In genomic region chr2:166353447-166354111, GRCm38 (mm10) we compare ENCODE assay signal across 8 mouse cellular contexts.
A peak's percentile ranks its signal among the peaks of the same experiment; 100 is the strongest.
DNase-seq lines count a peak whose midpoint lies in the region; ATAC-seq and TF ChIP-seq lines count a peak whose summit lies in the region.

No protein-coding gene starts in this region.

- peak; percentile 39 for DNase-seq in embryo, embryonic 10 days (ENCODE audit: low spot score)
- DNase-seq in embryo, embryonic 9.5 days (ENCODE audit: extremely low spot score): no peak
- no peak for DNase-seq in forebrain, embryonic 11.5 days (ENCODE audit: low spot score)
- peak; percentile 33 for DNase-seq in liver, postnatal 0 days
- DNase-seq in cerebellum, adult 2 months: no peak
- no peak for DNase-seq in left cerebral cortex, adult 9 months (ENCODE audit: low spot score in 2 of 2)

- H3K4me3 ChIP-seq in forebrain, embryonic 11.5 days (ENCODE audit: low read depth, low read length): no peak overlapping the region
- H3K4me3 ChIP-seq in liver, postnatal 0 days (ENCODE audit: low read depth, low read length): no peak overlapping the region
- H3K4me3 ChIP-seq in stomach, embryonic 14.5 days (ENCODE audit: low read depth, low read length): no peak overlapping the region
- H3K4me3 ChIP-seq in cerebellum, adult 2 months (replicated peaks; ENCODE audit: insufficient read depth, low read depth, low read length): no peak overlapping the region

- no peak overlapping the region for H3K27ac ChIP-seq in forebrain, embryonic 11.5 days (ENCODE audit: low read depth, low read length)
- H3K27ac ChIP-seq in liver, postnatal 0 days (ENCODE audit: low read depth): no peak overlapping the region
- H3K27ac ChIP-seq in stomach, embryonic 14.5 days (ENCODE audit: low read length): no peak overlapping the region; the same call in 1 of the 2 replicates
- H3K27ac ChIP-seq in cerebellum, adult 2 months (ENCODE audit: insufficient read depth, low read length): no peak overlapping the region

- H3K4me1 ChIP-seq in forebrain, embryonic 11.5 days (replicated peaks; ENCODE audit: control insufficient read depth, insufficient read depth, low read length): no peaks in the 10 kb centered on the region; the same call in 1 of the 2 replicates
- peaks cover 3% of the 10 kb centered on the region for H3K4me1 ChIP-seq in liver, postnatal 0 days (ENCODE audit: insufficient read depth)
- peaks cover 27% of the 10 kb centered on the region for H3K4me1 ChIP-seq in stomach, embryonic 14.5 days (ENCODE audit: control insufficient read depth, insufficient read depth, low read length)
- peaks cover 4% of the 10 kb centered on the region; the same call in 1 of the 2 replicates for H3K4me1 ChIP-seq in cerebellum, adult 2 months (ENCODE audit: control insufficient read depth, insufficient read depth, low read length)

- H3K36me3 ChIP-seq in forebrain, embryonic 11.5 days (ENCODE audit: control insufficient read depth, insufficient read depth, low read length): no peaks in the 10 kb centered on the region
- no peaks in the 10 kb centered on the region for H3K36me3 ChIP-seq in liver, postnatal 0 days (replicated peaks; ENCODE audit: insufficient read depth, low read length)
- H3K36me3 ChIP-seq in stomach, embryonic 14.5 days (ENCODE audit: control insufficient read depth, insufficient read depth, low read length): no peaks in the 10 kb centered on the region

- TF ChIP-seq CTCF in liver, postnatal 0 days (IDR thresholded peaks at IDR 0.05; ENCODE audit: low read depth): no peak
- TF ChIP-seq CTCF in cerebellum, adult 2 months (IDR thresholded peaks at IDR 0.05; ENCODE audit: borderline replicate concordance, insufficient read depth, low read depth, low read length): no peak

- H3K9ac ChIP-seq in forebrain, embryonic 11.5 days (ENCODE audit: low read length): no peak overlapping the region
- no peak overlapping the region; the same call in 1 of the 2 replicates for H3K9ac ChIP-seq in liver, postnatal 0 days (replicated peaks)
- H3K9ac ChIP-seq in stomach, embryonic 14.5 days (replicated peaks; ENCODE audit: low read depth, low read length): no peak overlapping the region

- H3K4me2 ChIP-seq in forebrain, embryonic 11.5 days (ENCODE audit: low read depth, low read length, severe bottlenecking): no peak overlapping the region
- H3K4me2 ChIP-seq in liver, postnatal 0 days (ENCODE audit: low read depth, low read length): no peak overlapping the region
- no peak overlapping the region for H3K4me2 ChIP-seq in stomach, embryonic 14.5 days (replicated peaks; ENCODE audit: low read depth, low read length)

- 0 out of 2 replicates have a peak, but pooled peaks have one; percentile 18 for ATAC-seq in forebrain, embryonic 11.5 days (replicated peaks; ENCODE audit: low FRiP score)
- peak; percentile 50 to 55; a peak in 3 of 4 replicates for ATAC-seq in hematopoietic stem cell, adult 5-6 weeks (replicated peaks in 1 of 2; ENCODE audit: insufficient read depth in 1 of 2, low FRiP score in 2 of 2, low TSS enrichment in 1 of 2, low read depth in 1 of 2, poor library complexity in 2 of 2, severe bottlenecking in 2 of 2)
- peak; percentile 74 for ATAC-seq in liver, postnatal 0 days
- ATAC-seq in stomach, embryonic 14.5 days (ENCODE audit: insufficient number of reproducible peaks, insufficient read depth, low FRiP score, low read depth): peak; percentile 14; the same call in 1 of the 2 replicates

- no peaks in the 10 kb centered on the region for H3K27me3 ChIP-seq in forebrain, embryonic 11.5 days (ENCODE audit: control insufficient read depth, insufficient read depth, low read length)
- H3K27me3 ChIP-seq in liver, postnatal 0 days (ENCODE audit: insufficient read depth, low read length): no peaks in the 10 kb centered on the region
- no peaks in the 10 kb centered on the region for H3K27me3 ChIP-seq in stomach, embryonic 14.5 days (ENCODE audit: control insufficient read depth, insufficient read depth, low read length)
- no peaks in the 10 kb centered on the region for H3K27me3 ChIP-seq in cerebellum, adult 2 months (ENCODE audit: control insufficient read depth, insufficient read depth, low read length)

- TF ChIP-seq POLR2A in cerebellum, adult 2 months (IDR thresholded peaks at IDR 0.05; ENCODE audit: borderline replicate concordance, insufficient read depth, low read length): no peak

- no peaks in the 10 kb centered on the region for H3K9me3 ChIP-seq in forebrain, embryonic 11.5 days (ENCODE audit: control insufficient read depth, low read length)
- H3K9me3 ChIP-seq in liver, postnatal 0 days (ENCODE audit: low read length): no peaks in the 10 kb centered on the region
- no peaks in the 10 kb centered on the region for H3K9me3 ChIP-seq in stomach, embryonic 14.5 days (ENCODE audit: control insufficient read depth, low read depth, low read length)

- WGBS in forebrain, embryonic 11.5 days: 71% methylated on average over 12 of the region's 12 CpGs
- WGBS in liver, postnatal 0 days (ENCODE audit: insufficient replicate concordance): 44% methylated on average over 12 of the region's 12 CpGs
- 48% methylated on average over 12 of the region's 12 CpGs for whole genome bisulfite sequencing in stomach, embryonic 14.5 days
- WGBS in cerebellum, adult 2 months: 32% methylated on average over 12 of the region's 12 CpGs

- no peak for TF ChIP-seq EP300 in liver, postnatal 0 days (IDR thresholded peaks at IDR 0.05; ENCODE audit: low read depth)

Comparison
In these comparisons a context has a peak if more than half of its experiments do, and no peak if none do; other contexts are left out.
1. DNase-seq: peak in embryo, embryonic 10 days (single experiment) and liver, postnatal 0 days (single experiment); none in embryo, embryonic 9.5 days (single experiment), forebrain, embryonic 11.5 days (single experiment), cerebellum, adult 2 months (0 of 2) and left cerebral cortex, adult 9 months (0 of 2).
2. ATAC-seq: peak in every context shown above with its lines; median percentile 74 in liver, postnatal 0 days; 52 in hematopoietic stem cell, adult 5-6 weeks; 18 in forebrain, embryonic 11.5 days; 14 in stomach, embryonic 14.5 days.